Mouse (Mus musculus) thymus, adult 2 months (tissue): ENCODE measurements at regions not wholly inside any gene's neighbourhood (a gene's known extent, or its start where the extent isn't known, plus 50 kb on each side); places are given as distances from the start of the nearest gene placed in this dataset.
"Not testable (repeated sequence)": the region's sequence is repeated elsewhere in the genome, so short reads cannot be mapped to it uniquely, and the experiment has no call there.

Source experiments
- CTCF ChIP-seq: fragments of 200-500 bp; IDR thresholded peaks from 2 replicates; pipeline ENCODE4 v1.5.1; 2012; ENCODE audit warnings: mild to moderate bottlenecking, control low read depth, low read length, moderate library complexity, borderline replicate concordance; ENCODE audit not compliant: control insufficient read depth, poor library complexity, insufficient read depth; ENCODE audit errors: extremely low read depth
- POLR2A ChIP-seq: fragments of 200-500 bp; IDR thresholded peaks from 2 replicates; pipeline ENCODE4 v1.6.1; 2012; ENCODE audit warnings: mild to moderate bottlenecking, low read length, control low read depth, moderate library complexity; ENCODE audit not compliant: control insufficient read depth, poor library complexity, insufficient read depth; ENCODE audit errors: extremely low read depth

DNA sequence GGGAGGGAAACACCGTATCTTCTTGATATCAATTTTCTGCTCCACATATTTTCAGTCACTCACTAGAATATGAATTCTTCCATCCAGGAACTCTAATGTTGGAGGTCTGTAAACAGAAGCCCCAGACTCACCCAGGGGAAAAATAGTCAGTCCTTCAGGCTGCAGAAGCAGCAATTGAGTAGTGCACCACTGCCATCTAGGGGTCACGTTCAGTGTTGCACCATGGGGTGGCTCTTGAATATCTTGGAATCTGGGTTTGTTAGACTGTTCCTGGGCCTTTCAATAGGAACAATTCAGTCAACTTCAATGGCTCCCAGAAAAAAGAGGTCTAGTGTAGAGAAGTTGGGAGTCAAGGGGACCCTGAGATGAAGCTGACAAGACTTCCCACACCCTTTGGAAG, 196.3 kb upstream of the Ywhaq start:
- not testable (repeated sequence) for TF ChIP-seq POLR2A, CTCF
